Mouse (Mus musculus): ENCODE results near the gene Pnpla1. TPM values are rescaled to one million over a fixed set of nuclear protein-coding genes. Genes with fewer than 3 reads are reported as not detected.
"Not testable (repeated sequence)": the region's sequence is repeated elsewhere in the genome, so short reads cannot be mapped to it uniquely, and the experiment has no call there.

Gene Pnpla1
- polyA plus RNA-seq, 1 experiment from 2014 or later: not detected

GRCm38 (mm10) chr17:28834676-28835075 lies 23.5 kb upstream of the Pnpla1 start:
- H3K9me3 ChIP-seq (ENCODE audit: control insufficient read depth, low read length): no peaks in the 10 kb centered on the region
- H3K4me1 ChIP-seq (ENCODE audit: control insufficient read depth, insufficient read depth, low read depth, low read length): no peaks in the 10 kb centered on the region
- no peak overlapping the region for H3K4me3 ChIP-seq (ENCODE audit: low read length)
- H3K9ac ChIP-seq (ENCODE audit: low read depth, low read length): no peak overlapping the region
- no peak for ATAC-seq
- H3K27ac ChIP-seq (ENCODE audit: low read depth, low read length): no peak overlapping the region
- H3K27me3 ChIP-seq (replicated peaks; ENCODE audit: control insufficient read depth, insufficient read depth, low read length): no peaks in the 10 kb centered on the region
- peaks cover 28% of the 10 kb centered on the region for H3K36me3 ChIP-seq (ENCODE audit: control insufficient read depth, insufficient read depth, low read length)
- 73% methylated on average over 10 of the region's 10 CpGs for WGBS
- H3K4me2 ChIP-seq (ENCODE audit: low read length): no peak overlapping the region

- 93% methylated on average over 7 of the region's 7 CpGs for WGBS
- ATAC-seq: no peak
- Histone ChIP-seq H3K27ac (ENCODE audit: low read depth, low read length) (no peak overlapping the region), H3K27me3 (replicated peaks; ENCODE audit: control insufficient read depth, insufficient read depth, low read length) (no peaks in the 10 kb centered on the region), H3K4me1 (ENCODE audit: control insufficient read depth, insufficient read depth, low read depth, low read length) (no peaks in the 10 kb centered on the region), H3K4me3 (ENCODE audit: low read length) (no peak overlapping the region), H3K36me3 (ENCODE audit: control insufficient read depth, insufficient read depth, low read length) (peaks cover 28% of the 10 kb centered on the region), H3K9me3 (ENCODE audit: control insufficient read depth, low read length) (no peaks in the 10 kb centered on the region), H3K9ac (ENCODE audit: low read depth, low read length) (no peak overlapping the region), H3K4me2 (ENCODE audit: low read length) (no peak overlapping the region)
These were observed 20.4 kb upstream of the Pnpla1 start for GRCm38 (mm10) chr17:28837840-28838239.

GRCm38 (mm10) chr17:28841947-28842346 lies 16.3 kb upstream of the Pnpla1 start:
- WGBS: 100% methylated on average over 4 of the region's 4 CpGs
- H3K9me3 ChIP-seq (ENCODE audit: control insufficient read depth, low read length); H3K4me1 ChIP-seq (ENCODE audit: control insufficient read depth, insufficient read depth, low read depth, low read length); ATAC-seq; H3K27me3 ChIP-seq (replicated peaks; ENCODE audit: control insufficient read depth, insufficient read depth, low read length); H3K4me2 ChIP-seq (ENCODE audit: low read length); H3K27ac ChIP-seq (ENCODE audit: low read depth, low read length); H3K4me3 ChIP-seq (ENCODE audit: low read length); H3K9ac ChIP-seq (ENCODE audit: low read depth, low read length): not testable (repeated sequence)
- peaks cover 21% of the 10 kb centered on the region for H3K36me3 ChIP-seq (ENCODE audit: control insufficient read depth, insufficient read depth, low read length)

- no peak overlapping the region for H3K4me2 ChIP-seq (ENCODE audit: low read length)
- no peaks in the 10 kb centered on the region for H3K4me1 ChIP-seq (ENCODE audit: control insufficient read depth, insufficient read depth, low read depth, low read length)
- no peak overlapping the region for H3K27ac ChIP-seq (ENCODE audit: low read depth, low read length)
- no peaks in the 10 kb centered on the region for H3K27me3 ChIP-seq (replicated peaks; ENCODE audit: control insufficient read depth, insufficient read depth, low read length)
- no peak overlapping the region for H3K4me3 ChIP-seq (ENCODE audit: low read length)
- no peaks in the 10 kb centered on the region for H3K9me3 ChIP-seq (ENCODE audit: control insufficient read depth, low read length)
- peaks cover 7% of the 10 kb centered on the region for H3K36me3 ChIP-seq (ENCODE audit: control insufficient read depth, insufficient read depth, low read length)
- H3K9ac ChIP-seq (ENCODE audit: low read depth, low read length): no peak overlapping the region
- 84% methylated on average over 5 of the region's 5 CpGs for WGBS
- no peak for ATAC-seq
These were observed 14.5 kb upstream of the Pnpla1 start for GRCm38 (mm10) chr17:28843665-28844064.

GRCm38 (mm10) chr17:28846974-28847617 lies 11.1 kb upstream of the Pnpla1 start:
- ATAC-seq: no peak
- H3K9me3 ChIP-seq (ENCODE audit: control insufficient read depth, low read length): no peaks in the 10 kb centered on the region
- no peak overlapping the region for H3K27ac ChIP-seq (ENCODE audit: low read depth, low read length)
- H3K27me3 ChIP-seq (replicated peaks; ENCODE audit: control insufficient read depth, insufficient read depth, low read length): no peaks in the 10 kb centered on the region
- H3K36me3 ChIP-seq (ENCODE audit: control insufficient read depth, insufficient read depth, low read length): no peaks in the 10 kb centered on the region
- WGBS: 67% methylated on average over 11 of the region's 11 CpGs
- no peak overlapping the region for H3K4me3 ChIP-seq (ENCODE audit: low read length)
- no peak overlapping the region for H3K9ac ChIP-seq (ENCODE audit: low read depth, low read length)
- H3K4me2 ChIP-seq (ENCODE audit: low read length): no peak overlapping the region
- no peaks in the 10 kb centered on the region for H3K4me1 ChIP-seq (ENCODE audit: control insufficient read depth, insufficient read depth, low read depth, low read length)

GRCm38 (mm10) chr17:28850511-28850910 lies 7.7 kb upstream of the Pnpla1 start:
- WGBS: 94% methylated on average over 5 of the region's 5 CpGs
- H3K36me3 ChIP-seq (ENCODE audit: control insufficient read depth, insufficient read depth, low read length): no peaks in the 10 kb centered on the region
- ATAC-seq: no peak
- no peaks in the 10 kb centered on the region; the same call in 1 of the 2 replicates for H3K9me3 ChIP-seq (ENCODE audit: control insufficient read depth, low read length)
- no peaks in the 10 kb centered on the region for H3K4me1 ChIP-seq (ENCODE audit: control insufficient read depth, insufficient read depth, low read depth, low read length)
- no peak overlapping the region for H3K4me3 ChIP-seq (ENCODE audit: low read length)
- no peaks in the 10 kb centered on the region for H3K27me3 ChIP-seq (replicated peaks; ENCODE audit: control insufficient read depth, insufficient read depth, low read length)
- H3K4me2 ChIP-seq (ENCODE audit: low read length): no peak overlapping the region
- no peak overlapping the region for H3K9ac ChIP-seq (ENCODE audit: low read depth, low read length)
- H3K27ac ChIP-seq (ENCODE audit: low read depth, low read length): no peak overlapping the region

GRCm38 (mm10) chr17:28854377-28854776 lies 3.8 kb upstream of the Pnpla1 start:
- Histone ChIP-seq H3K4me1 (ENCODE audit: control insufficient read depth, insufficient read depth, low read depth, low read length) (no peaks in the 10 kb centered on the region), H3K4me2 (ENCODE audit: low read length) (no peak overlapping the region), H3K36me3 (ENCODE audit: control insufficient read depth, insufficient read depth, low read length) (no peaks in the 10 kb centered on the region), H3K9ac (ENCODE audit: low read depth, low read length) (no peak overlapping the region), H3K4me3 (ENCODE audit: low read length) (no peak overlapping the region), H3K27ac (ENCODE audit: low read depth, low read length) (no peak overlapping the region), H3K27me3 (replicated peaks; ENCODE audit: control insufficient read depth, insufficient read depth, low read length) (no peaks in the 10 kb centered on the region), H3K9me3 (ENCODE audit: control insufficient read depth, low read length) (peaks cover 10% of the 10 kb centered on the region)
- 84% methylated on average over 7 of the region's 7 CpGs for WGBS
- no peak for ATAC-seq

- Histone ChIP-seq H3K27me3 (replicated peaks; ENCODE audit: control insufficient read depth, insufficient read depth, low read length) (no peaks in the 10 kb centered on the region), H3K9ac (ENCODE audit: low read depth, low read length) (no peak overlapping the region), H3K36me3 (ENCODE audit: control insufficient read depth, insufficient read depth, low read length) (no peaks in the 10 kb centered on the region), H3K4me3 (ENCODE audit: low read length) (no peak overlapping the region), H3K4me1 (ENCODE audit: control insufficient read depth, insufficient read depth, low read depth, low read length) (no peaks in the 10 kb centered on the region), H3K9me3 (ENCODE audit: control insufficient read depth, low read length) (peaks cover 10% of the 10 kb centered on the region), H3K4me2 (ENCODE audit: low read length) (no peak overlapping the region), H3K27ac (ENCODE audit: low read depth, low read length) (no peak overlapping the region)
- 84% methylated on average over 9 of the region's 9 CpGs for WGBS
- no peak for ATAC-seq
These were observed 2.9 kb upstream of the Pnpla1 start for GRCm38 (mm10) chr17:28855166-28855885.

- no peaks in the 10 kb centered on the region for H3K27me3 ChIP-seq (replicated peaks; ENCODE audit: control insufficient read depth, insufficient read depth, low read length)
- ATAC-seq: no peak
- WGBS: 80% methylated on average over 3 of the region's 3 CpGs
- no peak overlapping the region for H3K4me3 ChIP-seq (ENCODE audit: low read length)
- no peaks in the 10 kb centered on the region for H3K4me1 ChIP-seq (ENCODE audit: control insufficient read depth, insufficient read depth, low read depth, low read length)
- no peak overlapping the region for H3K9ac ChIP-seq (ENCODE audit: low read depth, low read length)
- H3K36me3 ChIP-seq (ENCODE audit: control insufficient read depth, insufficient read depth, low read length): no peaks in the 10 kb centered on the region
- H3K4me2 ChIP-seq (ENCODE audit: low read length): no peak overlapping the region
- peaks cover 10% of the 10 kb centered on the region for H3K9me3 ChIP-seq (ENCODE audit: control insufficient read depth, low read length)
- no peak overlapping the region for H3K27ac ChIP-seq (ENCODE audit: low read depth, low read length)
These were observed 2.2 kb upstream of the Pnpla1 start for GRCm38 (mm10) chr17:28856030-28856429.

All from hindbrain, embryonic 16.5 days (tissue).